Mouse (Mus musculus) ES-Bruce4 (cell line): Measurements from ENCODE around the gene Ggta1.

Source experiments
- CTCF ChIP-seq: IDR thresholded peaks from one replicate; pipeline ENCODE4 v1.8.1; 2011; ENCODE audit warnings: low read depth, low read length
- EP300 ChIP-seq: IDR thresholded peaks from 2 replicates; pipeline ENCODE4 v1.6.1; 2011; ENCODE audit warnings: low read depth, low read length; ENCODE audit not compliant: insufficient read depth
- POLR2A ChIP-seq: IDR thresholded peaks from one replicate; pipeline ENCODE4 v1.8.1; 2011; ENCODE audit warnings: low read length; ENCODE audit not compliant: insufficient read depth

DNA sequence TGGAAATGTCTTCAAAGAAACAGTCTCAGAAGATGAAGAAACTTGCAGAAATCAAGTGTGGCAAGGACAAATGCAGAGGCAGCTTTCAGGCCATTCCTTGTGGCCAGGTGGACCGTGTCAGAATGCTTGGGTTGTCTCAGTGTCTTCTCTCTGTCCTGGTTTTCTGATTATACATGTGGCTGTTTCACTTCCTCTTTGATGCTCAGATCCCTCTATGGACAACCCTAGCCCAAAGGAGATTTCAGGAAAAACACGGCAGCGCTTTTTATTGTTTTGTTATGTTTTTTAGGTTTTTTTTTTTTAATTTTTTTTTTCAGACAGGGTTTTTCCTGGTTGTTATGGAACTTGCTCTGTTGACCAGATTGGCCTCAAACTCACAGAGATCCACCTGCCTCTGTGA, 35.9 kb upstream of the Ggta1 start:
- no peak for TF ChIP-seq CTCF
- TF ChIP-seq POLR2A: no peak
- TF ChIP-seq EP300: no peak
